Mouse (Mus musculus): ENCODE measurements at regions not wholly inside any gene's neighbourhood (a gene's known extent, or its start where the extent isn't known, plus 50 kb on each side); places are given as distances from the start of the nearest gene placed in this dataset.

GRCm38 (mm10) chr10:100718574-100718973 lies 128.3 kb downstream of the 1700017N19Rik start:
- DNase-seq, result no peak
- WGBS, result 78% methylated on average over 3 of the region's 3 CpGs
- H3K27ac ChIP-seq (ENCODE audit: control insufficient read depth, insufficient read depth, low read length), result no peak overlapping the region
- H3K27me3 ChIP-seq (ENCODE audit: control insufficient read depth, insufficient read depth, low read length), result no peaks in the 10 kb centered on the region
- TF ChIP-seq CTCF (IDR thresholded peaks at IDR 0.05; ENCODE audit: borderline replicate concordance, control insufficient read depth, extremely low read depth, insufficient read depth, low read length, poor library complexity) (no peak), POLR2A (IDR thresholded peaks at IDR 0.05; ENCODE audit: control insufficient read depth, extremely low read depth, insufficient read depth, low read length, poor library complexity) (no peak)
- no peaks in the 10 kb centered on the region for H3K4me1 ChIP-seq (replicated peaks; ENCODE audit: control insufficient read depth, insufficient read depth, low read length)
- H3K4me3 ChIP-seq (ENCODE audit: control insufficient read depth, insufficient read depth, low read length), result no peak overlapping the region
- H3K36me3 ChIP-seq (ENCODE audit: control insufficient read depth, insufficient read depth, low read length), result no peaks in the 10 kb centered on the region

DNA sequence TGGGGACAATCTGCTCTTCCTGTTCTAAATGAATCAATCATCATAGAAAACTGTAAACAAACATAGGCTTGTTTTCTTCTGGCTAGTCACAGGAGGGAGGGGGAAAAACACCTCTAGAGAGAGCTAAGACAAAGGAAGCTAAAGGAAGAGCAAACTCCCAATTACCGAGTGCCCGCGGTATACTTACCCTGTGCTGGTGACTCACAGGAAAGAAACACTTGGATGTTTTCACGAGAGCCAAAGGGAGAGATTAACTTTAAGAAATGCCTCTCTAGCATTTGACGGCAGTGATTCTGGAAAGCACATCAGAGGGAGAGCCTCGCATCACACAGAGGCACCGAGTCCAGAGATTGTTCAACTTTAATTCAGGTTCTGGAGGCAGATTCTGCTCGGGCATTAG lies 151.0 kb downstream of the 1700017N19Rik start:
- no peak for DNase-seq
- no peaks in the 10 kb centered on the region for H3K27me3 ChIP-seq (ENCODE audit: control insufficient read depth, insufficient read depth, low read length)
- no peaks in the 10 kb centered on the region for H3K4me1 ChIP-seq (replicated peaks; ENCODE audit: control insufficient read depth, insufficient read depth, low read length)
- WGBS, result 50% methylated on average over 8 of the region's 8 CpGs
- no peak overlapping the region for H3K27ac ChIP-seq (ENCODE audit: control insufficient read depth, insufficient read depth, low read length)
- no peak overlapping the region for H3K4me3 ChIP-seq (ENCODE audit: control insufficient read depth, insufficient read depth, low read length)
- H3K36me3 ChIP-seq (ENCODE audit: control insufficient read depth, insufficient read depth, low read length), result no peaks in the 10 kb centered on the region
- TF ChIP-seq CTCF (IDR thresholded peaks at IDR 0.05; ENCODE audit: borderline replicate concordance, control insufficient read depth, extremely low read depth, insufficient read depth, low read length, poor library complexity), result no peak
- TF ChIP-seq POLR2A (IDR thresholded peaks at IDR 0.05; ENCODE audit: control insufficient read depth, extremely low read depth, insufficient read depth, low read length, poor library complexity), result no peak

- peak; percentile 61; the same call in 1 of the 2 replicates for TF ChIP-seq CTCF (IDR thresholded peaks at IDR 0.05; ENCODE audit: borderline replicate concordance, control insufficient read depth, extremely low read depth, insufficient read depth, low read length, poor library complexity)
- TF ChIP-seq POLR2A (IDR thresholded peaks at IDR 0.05; ENCODE audit: control insufficient read depth, extremely low read depth, insufficient read depth, low read length, poor library complexity), result no peak
- H3K4me3 ChIP-seq (ENCODE audit: control insufficient read depth, insufficient read depth, low read length), result no peak overlapping the region
- H3K27ac ChIP-seq (ENCODE audit: control insufficient read depth, insufficient read depth, low read length), result no peak overlapping the region
- H3K36me3 ChIP-seq (ENCODE audit: control insufficient read depth, insufficient read depth, low read length), result no peaks in the 10 kb centered on the region
- H3K27me3 ChIP-seq (ENCODE audit: control insufficient read depth, insufficient read depth, low read length), result no peaks in the 10 kb centered on the region
- no peaks in the 10 kb centered on the region for H3K4me1 ChIP-seq (replicated peaks; ENCODE audit: control insufficient read depth, insufficient read depth, low read length)
- WGBS, result 4% methylated on average over 7 of the region's 7 CpGs
- DNase-seq, result peak; percentile 48
Measured at GRCm38 (mm10) chr10:100742065-100742464, 151.8 kb downstream of the 1700017N19Rik start.

DNA sequence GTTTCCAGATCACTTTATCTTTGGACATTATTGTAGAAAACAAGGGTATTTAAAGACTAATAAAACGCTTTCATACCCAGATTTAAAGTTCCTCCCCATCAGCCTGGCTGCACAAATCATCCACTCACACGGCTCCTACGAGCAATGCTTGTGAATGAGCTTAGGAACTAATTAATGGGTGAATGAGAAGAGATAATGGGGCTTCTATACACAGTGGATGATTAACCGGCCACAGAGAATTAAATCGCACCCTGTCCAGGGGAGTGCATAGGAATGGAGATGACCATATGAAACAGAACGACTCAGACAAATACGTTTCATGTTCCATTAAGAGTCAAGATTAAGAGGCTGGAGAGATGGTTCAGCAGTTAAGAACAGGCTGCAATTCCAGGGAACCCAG lies 155.9 kb downstream of the 1700017N19Rik start:
- H3K27me3 ChIP-seq (ENCODE audit: control insufficient read depth, insufficient read depth, low read length), result no peaks in the 10 kb centered on the region
- WGBS, result 96% methylated on average over 7 of the region's 7 CpGs
- TF ChIP-seq CTCF (IDR thresholded peaks at IDR 0.05; ENCODE audit: borderline replicate concordance, control insufficient read depth, extremely low read depth, insufficient read depth, low read length, poor library complexity), result no peak
- H3K27ac ChIP-seq (ENCODE audit: control insufficient read depth, insufficient read depth, low read length), result no peak overlapping the region
- no peaks in the 10 kb centered on the region for H3K4me1 ChIP-seq (replicated peaks; ENCODE audit: control insufficient read depth, insufficient read depth, low read length)
- H3K36me3 ChIP-seq (ENCODE audit: control insufficient read depth, insufficient read depth, low read length), result no peaks in the 10 kb centered on the region
- no peak overlapping the region for H3K4me3 ChIP-seq (ENCODE audit: control insufficient read depth, insufficient read depth, low read length)
- no peak for DNase-seq

DNA sequence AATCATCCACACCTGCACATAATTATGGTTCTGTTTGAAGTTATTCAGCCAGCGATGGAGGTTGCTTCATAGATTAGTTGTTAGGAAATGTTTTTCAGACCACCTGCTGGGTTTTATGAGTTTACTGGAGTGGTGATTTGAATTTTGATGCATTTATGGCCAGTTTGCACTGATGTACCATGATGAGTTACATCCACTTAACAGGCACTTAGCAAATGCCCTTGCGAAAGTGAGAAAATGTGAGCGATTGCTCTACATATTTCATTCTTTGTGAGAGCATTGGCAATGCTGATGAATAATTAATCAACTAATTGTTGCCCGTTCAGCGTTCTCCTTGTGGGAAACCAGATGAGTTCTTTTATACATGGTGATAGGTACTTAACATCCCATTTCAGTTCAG lies 164.7 kb downstream of the 1700017N19Rik start:
- Histone ChIP-seq H3K4me1 (replicated peaks; ENCODE audit: control insufficient read depth, insufficient read depth, low read length) (no peaks in the 10 kb centered on the region), H3K4me3 (ENCODE audit: control insufficient read depth, insufficient read depth, low read length) (no peak overlapping the region), H3K36me3 (ENCODE audit: control insufficient read depth, insufficient read depth, low read length) (no peaks in the 10 kb centered on the region), H3K27ac (ENCODE audit: control insufficient read depth, insufficient read depth, low read length) (no peak overlapping the region), H3K27me3 (ENCODE audit: control insufficient read depth, insufficient read depth, low read length) (no peaks in the 10 kb centered on the region)
- no peak for DNase-seq
- 97% methylated on average over 5 of the region's 5 CpGs for WGBS
- TF ChIP-seq CTCF (IDR thresholded peaks at IDR 0.05; ENCODE audit: borderline replicate concordance, control insufficient read depth, extremely low read depth, insufficient read depth, low read length, poor library complexity) (no peak), POLR2A (IDR thresholded peaks at IDR 0.05; ENCODE audit: control insufficient read depth, extremely low read depth, insufficient read depth, low read length, poor library complexity) (no peak)

DNA sequence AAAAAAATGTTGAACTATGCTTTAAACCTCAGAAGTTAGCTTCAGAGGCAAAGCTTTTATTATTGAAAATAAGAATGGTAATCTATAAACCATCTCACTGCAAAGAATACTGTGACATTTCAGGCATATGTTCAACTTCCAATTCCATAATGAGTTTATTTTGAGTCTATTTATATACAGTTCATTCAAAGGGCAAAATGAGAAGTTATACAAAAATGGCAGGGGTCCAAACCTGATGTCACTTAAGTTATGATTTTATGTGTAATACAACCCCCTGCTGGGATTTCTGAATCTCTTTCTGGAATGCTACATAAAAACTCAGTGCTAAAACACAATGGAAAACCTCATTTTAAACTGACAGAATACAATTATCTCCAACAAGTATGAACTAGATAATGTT lies 184.0 kb downstream of the 1700017N19Rik start:
- DNase-seq, result no peak
- Histone ChIP-seq H3K4me3 (ENCODE audit: control insufficient read depth, insufficient read depth, low read length) (no peak overlapping the region), H3K27ac (ENCODE audit: control insufficient read depth, insufficient read depth, low read length) (no peak overlapping the region), H3K4me1 (replicated peaks; ENCODE audit: control insufficient read depth, insufficient read depth, low read length) (no peaks in the 10 kb centered on the region), H3K36me3 (ENCODE audit: control insufficient read depth, insufficient read depth, low read length) (no peaks in the 10 kb centered on the region), H3K27me3 (ENCODE audit: control insufficient read depth, insufficient read depth, low read length) (no peaks in the 10 kb centered on the region)
- no peak for TF ChIP-seq POLR2A (IDR thresholded peaks at IDR 0.05; ENCODE audit: control insufficient read depth, extremely low read depth, insufficient read depth, low read length, poor library complexity)
- no peak for TF ChIP-seq CTCF (IDR thresholded peaks at IDR 0.05; ENCODE audit: borderline replicate concordance, control insufficient read depth, extremely low read depth, insufficient read depth, low read length, poor library complexity)

DNA sequence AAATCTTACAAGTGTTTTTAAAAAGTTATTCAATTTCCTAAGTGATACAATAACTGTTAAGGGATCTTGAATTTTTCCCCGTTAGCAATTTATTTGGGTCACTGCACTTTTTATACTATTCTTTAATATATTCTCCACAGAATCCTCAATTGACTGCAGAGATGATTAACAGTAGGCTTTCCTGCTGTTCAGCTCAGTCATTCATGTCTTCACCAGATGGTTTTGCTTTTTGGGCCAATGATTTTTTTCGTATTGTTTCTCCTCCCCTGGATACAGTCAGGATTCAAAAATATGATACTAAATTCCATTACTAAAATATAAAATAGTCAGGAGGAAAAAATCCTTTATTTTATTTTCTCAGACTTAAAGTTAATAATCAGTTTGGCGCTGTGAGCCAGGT lies 201.9 kb downstream of the 1700017N19Rik start:
- 89% methylated on average over 3 of the region's 3 CpGs for WGBS
- Histone ChIP-seq H3K4me1 (replicated peaks; ENCODE audit: control insufficient read depth, insufficient read depth, low read length) (no peaks in the 10 kb centered on the region), H3K27ac (ENCODE audit: control insufficient read depth, insufficient read depth, low read length) (no peak overlapping the region), H3K36me3 (ENCODE audit: control insufficient read depth, insufficient read depth, low read length) (no peaks in the 10 kb centered on the region), H3K27me3 (ENCODE audit: control insufficient read depth, insufficient read depth, low read length) (no peaks in the 10 kb centered on the region), H3K4me3 (ENCODE audit: control insufficient read depth, insufficient read depth, low read length) (no peak overlapping the region)
- DNase-seq, result no peak
- no peak for TF ChIP-seq POLR2A (IDR thresholded peaks at IDR 0.05; ENCODE audit: control insufficient read depth, extremely low read depth, insufficient read depth, low read length, poor library complexity)
- TF ChIP-seq CTCF (IDR thresholded peaks at IDR 0.05; ENCODE audit: borderline replicate concordance, control insufficient read depth, extremely low read depth, insufficient read depth, low read length, poor library complexity), result no peak
